ENCODE assay signal across 22 mouse cellular contexts in the genomic region with DNA sequence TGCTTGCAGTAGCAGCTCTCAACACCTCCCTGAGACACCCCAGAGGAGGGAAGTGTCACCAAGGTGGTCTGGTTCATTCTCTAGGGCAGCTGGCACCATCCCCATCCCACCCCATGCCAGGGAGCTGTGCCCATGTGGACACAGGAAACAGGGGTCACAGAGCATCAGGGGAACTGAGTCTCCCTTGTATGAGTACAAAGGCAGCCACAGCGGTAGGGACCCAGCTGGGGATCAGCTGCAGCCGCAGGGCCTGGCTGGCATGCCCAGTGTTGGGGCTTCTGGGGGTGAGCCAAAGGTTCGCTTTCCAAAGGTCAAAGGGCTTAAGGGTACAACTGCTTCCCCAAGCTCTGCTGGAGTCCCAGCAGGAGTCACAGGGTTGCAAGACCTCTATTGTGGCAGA. TPM values are rescaled to one million over a fixed set of nuclear protein-coding genes. Genes with fewer than 3 reads are reported as not detected.
DNase-seq lines count a peak whose midpoint lies in the region; ATAC-seq and TF ChIP-seq lines count a peak whose summit lies in the region.
"Had no signal": no experiment of that assay in that cellular context is flagged by ENCODE, and none has a peak within 500 bp of the region (broad histone marks: within the 10 kb centered on the region; RNA-seq: fewer than 3 reads in every experiment).

No protein-coding gene starts in this region.

- no peak overlapping the region for H3K4me2 ChIP-seq in kidney, embryonic 16.5 days (replicated peaks; ENCODE audit: low read depth, low read length)
- H3K4me2 ChIP-seq in liver, postnatal 0 days (ENCODE audit: low read depth, low read length) = no peak overlapping the region
- H3K4me2 ChIP-seq: forebrain, embryonic 15.5 days; hindbrain, embryonic 12.5 days; neural tube, embryonic 13.5 days; stomach, embryonic 15.5 days had no signal

- no peak for ATAC-seq in kidney, embryonic 16.5 days (ENCODE audit: low FRiP score, low TSS enrichment)
- no peak for ATAC-seq in liver, postnatal 0 days
- ATAC-seq: activated CD4-positive, CD25-positive, alpha-beta regulatory T cell, adult 4 months; forebrain, embryonic 15.5 days; lung, postnatal 0 days had no signal

- no peak for TF ChIP-seq CTCF in liver, adult 2 months (IDR thresholded peaks at IDR 0.05; ENCODE audit: low read depth, low read length)
- no peak for TF ChIP-seq CTCF in liver, postnatal 0 days (IDR thresholded peaks at IDR 0.05; ENCODE audit: low read depth)

- no peak for TF ChIP-seq POLR2A in liver, adult 2 months (IDR thresholded peaks at IDR 0.05; ENCODE audit: extremely low read depth, insufficient read depth, low read length)

- no peak overlapping the region for H3K4me3 ChIP-seq in kidney, embryonic 16.5 days (ENCODE audit: low read length)
- no peak overlapping the region for H3K4me3 ChIP-seq in liver, adult 2 months (ENCODE audit: insufficient read depth, low read depth, low read length)
- no peak overlapping the region for H3K4me3 ChIP-seq in liver, postnatal 0 days (ENCODE audit: low read depth, low read length)
- H3K4me3 ChIP-seq: forebrain, embryonic 15.5 days; heart, embryonic 10.5 days; hindbrain, embryonic 12.5 days; neural tube, embryonic 13.5 days; stomach, embryonic 15.5 days had no signal

- peaks cover 39% of the 10 kb centered on the region for H3K36me3 ChIP-seq in kidney, embryonic 16.5 days (ENCODE audit: insufficient read depth, low read length)
- peaks cover 21% of the 10 kb centered on the region; the same call in 1 of the 2 replicates for H3K36me3 ChIP-seq in liver, adult 2 months (ENCODE audit: control insufficient read depth, insufficient read depth, low read length)
- H3K36me3 ChIP-seq in liver, postnatal 0 days (replicated peaks; ENCODE audit: insufficient read depth, low read length) = peaks cover 43% of the 10 kb centered on the region

- H3K27me3 ChIP-seq in kidney, embryonic 16.5 days (ENCODE audit: insufficient read depth, low read length) = no peaks in the 10 kb centered on the region
- H3K27me3 ChIP-seq in liver, adult 2 months (ENCODE audit: control insufficient read depth, insufficient read depth, low read length) = no peaks in the 10 kb centered on the region
- no peaks in the 10 kb centered on the region for H3K27me3 ChIP-seq in liver, postnatal 0 days (ENCODE audit: insufficient read depth, low read length)
- H3K27me3 ChIP-seq: forebrain, embryonic 15.5 days; hindbrain, embryonic 12.5 days; neural tube, embryonic 13.5 days; stomach, embryonic 15.5 days had no signal

- H3K9me3 ChIP-seq in kidney, embryonic 16.5 days (ENCODE audit: low read length) = peaks cover 14% of the 10 kb centered on the region; the same call in 1 of the 2 replicates
- no peaks in the 10 kb centered on the region for H3K9me3 ChIP-seq in liver, postnatal 0 days (ENCODE audit: low read length)
- H3K9me3 ChIP-seq: forebrain, embryonic 15.5 days; stomach, embryonic 15.5 days had no signal

- no peak overlapping the region for H3K9ac ChIP-seq in kidney, embryonic 16.5 days (replicated peaks; ENCODE audit: low read length)
- H3K9ac ChIP-seq in liver, adult 2 months (ENCODE audit: low read depth, low read length) = no peak overlapping the region
- H3K9ac ChIP-seq in liver, postnatal 0 days (replicated peaks) = no peak overlapping the region
- H3K9ac ChIP-seq: forebrain, embryonic 15.5 days; neural tube, embryonic 13.5 days; stomach, embryonic 15.5 days had no signal

- 83% methylated on average over 3 of the region's 3 CpGs for WGBS in kidney, embryonic 16.5 days
- 74% methylated on average over 3 of the region's 3 CpGs for WGBS in liver, adult 2 months
- 78% methylated on average over 3 of the region's 3 CpGs for WGBS in liver, postnatal 0 days (ENCODE audit: insufficient replicate concordance)

- H3K79me2 ChIP-seq in liver, adult 2 months (ENCODE audit: control insufficient read depth, insufficient read depth, low read length) = no peaks in the 10 kb centered on the region

- TF ChIP-seq EP300 in liver, postnatal 0 days (IDR thresholded peaks at IDR 0.05; ENCODE audit: low read depth) = no peak

- DNase-seq in cerebellum, adult 9-11 months = peak; percentile 1
- no peak for DNase-seq in cerebellum, adult 18-20 months
- DNase-seq in kidney, adult 11 months = peak; percentile 1
- DNase-seq in liver, adult 2 months (ENCODE audit: extremely low read depth, low read depth, low spot score) = peak; percentile 14
- DNase-seq in liver, postnatal 0 days = no peak
- DNase-seq in testis, postnatal 10 days (ENCODE audit: low spot score) = peak; percentile 32
- DNase-seq in testis, postnatal 14 days (ENCODE audit: low spot score) = no peak
- DNase-seq: adrenal gland, adult 8-10 months; cerebellum, adult 2 months; cerebellum, postnatal 36 days; embryo, embryonic 11 days; retina, postnatal 1 day; right cerebral cortex, postnatal 4 days had no signal

- H3K4me1 ChIP-seq in kidney, embryonic 16.5 days (ENCODE audit: insufficient read depth, low read length) = peaks cover 10% of the 10 kb centered on the region
- no peaks in the 10 kb centered on the region for H3K4me1 ChIP-seq in liver, adult 2 months (ENCODE audit: control insufficient read depth, insufficient read depth, low read length)
- H3K4me1 ChIP-seq in liver, postnatal 0 days (ENCODE audit: insufficient read depth) = peaks cover 5% of the 10 kb centered on the region

- no peak overlapping the region for H3K27ac ChIP-seq in kidney, embryonic 16.5 days (ENCODE audit: low read length)
- no peak overlapping the region for H3K27ac ChIP-seq in liver, adult 2 months (replicated peaks; ENCODE audit: insufficient read depth, low read depth, low read length)
- no peak overlapping the region for H3K27ac ChIP-seq in liver, postnatal 0 days (ENCODE audit: low read depth)
- H3K27ac ChIP-seq: forebrain, embryonic 15.5 days; heart, embryonic 10.5 days; hindbrain, embryonic 12.5 days; macrophage; neural tube, embryonic 13.5 days; stomach, embryonic 15.5 days had no signal

RNA-seq across cellular contexts. Expression of gene Npepl1, which starts 13.6 kb away (rescaled TPM):
- polyA plus RNA-seq in kidney, embryonic 16.5 days (2015; fragmentation: Nextera tagmentation; extraction: Ambion mirVana) = 50.5 and 51.9 TPM in 2 replicates
- total RNA-seq in liver, adult 2 months (2014; rRNA removed) = 39.7 and 43.4 TPM in 2 replicates
- 70.6 and 81.0 TPM in 2 replicates for polyA plus RNA-seq in liver, adult 2 months (2012; rRNA removed)
- 30.8 and 32.0 TPM in 2 replicates for polyA plus RNA-seq in liver, postnatal 0 days (2015; fragmentation: Nextera tagmentation; extraction: Ambion mirVana)

RNA-seq across cellular contexts. Expression of gene Stx16, which starts 47.6 kb away (rescaled TPM):
- 11.8 TPM in 2 replicates for polyA plus RNA-seq in kidney, embryonic 16.5 days (2015; fragmentation: Nextera tagmentation; extraction: Ambion mirVana)
- 9.8 and 10.5 TPM in 2 replicates for total RNA-seq in liver, adult 2 months (2014; rRNA removed)
- polyA plus RNA-seq in liver, adult 2 months (2012; rRNA removed) = 12.1 and 14.6 TPM in 2 replicates
- 2.4 and 2.9 TPM in 2 replicates for polyA plus RNA-seq in liver, postnatal 0 days (2015; fragmentation: Nextera tagmentation; extraction: Ambion mirVana)

Comparison
In these comparisons a context has a peak if more than half of its experiments do, and no peak if none do; other contexts are left out.
1. DNase-seq: peak in cerebellum, adult 9-11 months (single experiment), kidney, adult 11 months (single experiment), liver, adult 2 months (single experiment) and testis, postnatal 10 days (single experiment); none in cerebellum, adult 18-20 months (0 of 2), liver, postnatal 0 days (single experiment) and testis, postnatal 14 days (single experiment).